Mouse (Mus musculus) ES-CJ7 (cell line): ENCODE measurements around the gene Cdkal1.
A peak's percentile ranks its signal among the peaks of the same experiment; 100 is the strongest.

Experiments used
- DNase-seq: peaks from one replicate; pipeline ENCODE4 v3.0.0; 2011; ENCODE audit warnings: low read depth, low spot score

The Cdkal1 gene

DNA sequence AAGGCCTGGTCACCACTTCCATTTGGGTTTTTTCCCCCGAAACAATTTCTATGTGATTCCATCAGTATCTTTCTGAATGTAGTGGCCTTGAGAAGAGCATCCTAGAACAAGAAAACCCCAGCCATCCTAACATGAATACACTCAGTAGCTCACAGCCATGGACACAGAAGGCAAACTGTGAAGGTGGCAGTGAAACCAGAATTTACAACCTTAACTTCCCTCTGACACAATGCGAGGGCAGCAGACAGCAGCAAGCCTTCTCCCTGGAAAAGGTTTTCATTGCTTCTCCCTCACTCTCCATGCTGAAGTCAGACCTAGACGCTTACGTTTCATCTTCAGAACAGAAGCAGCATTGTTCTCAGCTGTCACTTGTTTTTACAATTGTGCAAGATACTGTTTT lies 87.9 kb downstream of the Cdkal1 start:
- DNase-seq = no peak

- no peak for DNase-seq
Measured at GRCm38 (mm10) chr13:29766377-29766776, 89.1 kb downstream of the Cdkal1 start.

DNA sequence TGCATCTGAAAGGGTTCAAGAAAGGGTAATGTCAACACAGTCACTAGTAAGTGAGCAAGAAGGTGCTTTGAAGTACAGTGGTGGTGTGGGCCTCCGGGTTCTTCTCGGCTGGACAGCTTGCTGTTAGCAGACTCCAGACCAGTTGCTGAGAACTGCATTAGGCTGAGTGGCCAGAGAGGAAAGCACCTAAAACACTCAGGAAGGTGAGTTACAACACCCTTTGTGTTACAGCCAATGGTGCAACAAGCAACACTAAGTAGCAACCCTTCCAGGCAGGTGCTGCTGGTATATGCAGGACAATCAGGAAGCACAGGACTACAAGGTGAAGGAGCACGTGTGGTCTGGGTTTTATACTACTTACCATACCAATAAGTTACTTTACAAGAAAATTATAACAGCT lies 90.2 kb downstream of the Cdkal1 start:
- DNase-seq = no peak

GRCm38 (mm10) chr13:29759691-29760467 lies 95.6 kb downstream of the Cdkal1 start:
- DNase-seq = no peak

GRCm38 (mm10) chr13:29756052-29756451 lies 99.4 kb downstream of the Cdkal1 start:
- no peak for DNase-seq

DNA sequence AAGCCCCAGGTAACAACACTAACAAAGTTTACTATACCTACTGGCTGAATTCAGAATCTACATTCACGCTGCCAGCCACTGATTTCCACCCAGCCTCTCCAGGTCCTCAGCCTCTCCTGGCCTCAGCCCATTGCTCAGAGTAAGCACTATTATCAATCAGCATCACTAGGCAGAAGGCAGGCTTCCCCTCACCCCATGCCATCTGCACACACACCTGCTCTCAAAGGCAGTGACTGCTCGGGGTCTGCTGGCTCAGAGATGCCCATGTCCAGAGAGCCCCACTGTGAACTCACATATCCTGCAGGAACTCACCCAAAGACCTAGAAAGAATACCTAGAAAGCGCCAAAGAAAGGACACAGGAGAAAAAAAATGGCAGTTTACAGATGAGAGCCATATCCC lies 102.2 kb downstream of the Cdkal1 start:
- DNase-seq = no peak

DNA sequence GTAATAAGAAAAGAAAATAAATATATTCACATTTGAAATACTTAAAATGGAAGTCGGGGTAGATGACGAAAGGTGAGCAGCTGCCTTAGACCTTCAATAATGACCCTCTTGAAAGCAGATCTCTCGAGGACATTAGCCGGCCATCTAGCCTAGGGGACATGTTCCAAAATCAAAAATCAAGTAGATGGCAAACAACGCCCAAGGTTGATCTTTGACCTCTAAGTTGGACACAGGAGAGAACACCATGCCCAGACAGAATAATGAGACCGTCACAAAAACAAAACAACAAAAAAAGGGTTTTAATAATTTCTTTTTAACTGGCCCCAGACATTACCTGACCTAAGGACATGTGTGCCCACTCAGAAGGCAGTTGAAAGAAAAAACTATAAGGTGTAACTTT lies 103.4 kb downstream of the Cdkal1 start:
- DNase-seq = no peak

DNA sequence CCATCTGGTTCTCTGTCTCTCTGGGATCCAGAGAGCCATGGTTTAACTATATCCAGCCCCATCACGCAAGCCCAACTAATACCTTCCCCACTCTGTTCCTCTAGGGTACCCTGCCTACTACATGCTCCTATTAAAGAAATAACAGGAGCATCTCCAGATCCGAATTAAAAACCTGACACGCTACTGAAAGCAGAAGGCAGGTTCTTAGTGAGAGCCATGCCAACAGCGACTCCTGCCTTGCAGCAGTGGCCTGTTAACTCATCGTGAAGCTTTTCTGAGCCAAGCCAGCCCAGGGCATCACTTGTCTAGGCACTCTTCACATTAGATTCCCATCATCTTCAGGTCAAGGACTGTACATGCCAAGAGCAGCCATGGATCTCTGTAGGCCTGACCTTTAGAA lies 104.3 kb downstream of the Cdkal1 start:
- DNase-seq = no peak

GRCm38 (mm10) chr13:29747347-29747647 lies 108.2 kb downstream of the Cdkal1 start:
- DNase-seq = no peak

DNA sequence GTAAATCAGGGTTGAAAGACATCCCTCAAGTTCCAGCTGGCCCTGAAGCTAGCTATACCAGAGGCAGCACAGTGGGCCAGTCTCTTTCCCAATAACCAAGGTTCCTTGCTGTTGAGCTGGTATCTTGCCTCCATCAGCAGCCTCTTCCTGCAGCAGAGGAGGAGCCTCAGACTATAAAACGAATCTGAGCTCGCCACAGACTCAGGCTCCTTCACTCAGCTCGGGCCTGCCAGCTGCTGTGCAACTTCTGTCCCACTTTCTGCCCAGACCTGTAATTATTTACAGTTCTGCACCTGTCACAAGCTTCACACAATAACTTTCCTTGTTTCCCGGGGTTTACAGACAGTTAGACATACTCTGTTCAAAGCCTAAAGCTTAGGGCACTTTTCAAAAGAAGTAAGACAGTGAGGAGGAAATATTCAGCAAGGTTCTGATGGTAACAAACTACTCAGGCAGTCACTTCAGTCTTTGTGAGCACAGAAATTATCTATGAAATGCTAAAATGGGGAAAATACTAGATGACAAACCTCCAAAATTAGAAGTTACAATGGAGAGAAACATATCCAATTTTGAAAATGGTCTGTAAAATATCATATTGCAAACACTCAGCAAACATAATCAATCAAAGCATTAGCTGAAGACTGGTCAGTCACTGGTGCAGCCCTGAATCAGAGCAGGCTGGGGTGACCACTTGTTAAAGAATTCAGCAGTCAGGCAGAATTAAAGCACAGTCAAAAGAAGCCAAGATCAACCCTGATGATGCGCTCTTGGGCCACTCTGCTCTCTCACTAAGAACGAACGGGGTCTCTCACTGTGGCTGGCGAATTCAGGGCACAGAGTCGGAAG lies 108.8 kb downstream of the Cdkal1 start:
- DNase-seq = no peak

DNA sequence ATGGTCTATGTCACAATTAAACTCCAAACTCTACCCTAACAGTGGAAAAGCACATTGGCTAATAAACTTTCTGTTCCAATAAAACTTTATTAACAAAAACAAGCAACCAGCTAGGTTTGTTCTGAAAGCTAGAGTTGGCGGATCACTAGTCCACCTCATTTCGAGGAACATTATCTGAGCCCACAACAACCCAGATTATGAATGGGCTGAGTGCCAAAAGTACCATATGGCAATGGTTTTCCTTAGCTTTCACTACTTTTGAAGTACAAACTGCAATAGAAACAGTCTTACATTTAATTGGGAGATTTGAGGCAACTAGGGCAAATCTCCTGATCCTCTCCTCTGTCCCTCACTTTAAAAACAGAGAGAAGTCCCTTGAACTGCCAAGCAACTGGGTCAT lies 110.4 kb downstream of the Cdkal1 start:
- no peak for DNase-seq

DNA sequence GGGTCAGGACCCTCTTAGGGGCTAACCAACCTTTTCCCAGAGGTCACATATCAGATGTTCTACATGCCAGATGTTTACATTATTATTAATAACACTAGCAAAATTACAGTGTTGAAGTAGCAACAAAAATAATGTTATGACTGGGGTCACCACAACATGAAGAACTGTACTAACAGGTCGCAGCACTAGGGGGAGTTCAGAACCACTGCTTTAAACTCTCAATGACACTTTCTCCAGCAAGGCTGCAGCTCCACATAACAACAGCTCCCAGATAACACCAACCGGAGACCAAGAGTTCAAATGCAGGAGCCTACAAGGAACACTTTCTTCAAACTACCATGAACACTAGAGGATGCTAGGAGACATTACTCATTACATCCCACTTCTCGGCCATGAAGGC lies 111.3 kb downstream of the Cdkal1 start:
- DNase-seq = peak; percentile 34

GRCm38 (mm10) chr13:29743761-29744160 lies 111.7 kb downstream of the Cdkal1 start:
- DNase-seq = no peak

- peak; percentile 5 for DNase-seq
Measured at GRCm38 (mm10) chr13:29737675-29738461, 117.6 kb downstream of the Cdkal1 start.

GRCm38 (mm10) chr13:29734496-29734895 lies 121.0 kb downstream of the Cdkal1 start:
- DNase-seq = no peak

DNA sequence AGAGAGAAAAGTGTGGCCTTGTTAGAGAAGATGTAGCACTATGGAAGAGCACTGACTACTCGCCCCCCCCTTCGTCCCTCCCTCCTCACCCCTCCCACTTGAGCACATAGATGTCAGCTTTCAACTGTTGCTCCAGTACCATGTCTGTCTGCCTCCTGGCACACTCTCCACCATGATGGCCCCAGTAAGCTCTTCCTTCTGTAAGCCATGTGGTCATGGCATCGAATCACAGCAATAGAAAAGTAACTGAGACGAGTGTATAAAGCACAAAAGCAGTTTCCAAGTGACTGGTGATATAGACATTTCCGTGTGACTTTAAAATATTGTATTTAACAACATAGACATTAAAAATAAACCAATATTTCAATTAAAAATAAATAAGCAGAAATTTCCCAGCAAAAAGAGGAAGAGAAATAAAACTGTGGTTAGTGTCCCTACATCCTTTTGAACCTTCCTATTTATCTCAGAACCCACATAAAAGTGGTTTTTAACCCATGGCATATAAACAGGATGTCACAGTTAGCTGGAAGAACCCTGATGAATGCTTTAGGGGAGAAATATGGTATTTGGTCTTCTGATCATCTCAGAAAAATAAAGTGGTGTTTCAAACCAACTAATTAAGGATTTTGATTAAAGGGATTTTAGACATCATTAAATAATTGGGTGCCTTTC lies 129.2 kb downstream of the Cdkal1 start:
- no peak for DNase-seq

DNA sequence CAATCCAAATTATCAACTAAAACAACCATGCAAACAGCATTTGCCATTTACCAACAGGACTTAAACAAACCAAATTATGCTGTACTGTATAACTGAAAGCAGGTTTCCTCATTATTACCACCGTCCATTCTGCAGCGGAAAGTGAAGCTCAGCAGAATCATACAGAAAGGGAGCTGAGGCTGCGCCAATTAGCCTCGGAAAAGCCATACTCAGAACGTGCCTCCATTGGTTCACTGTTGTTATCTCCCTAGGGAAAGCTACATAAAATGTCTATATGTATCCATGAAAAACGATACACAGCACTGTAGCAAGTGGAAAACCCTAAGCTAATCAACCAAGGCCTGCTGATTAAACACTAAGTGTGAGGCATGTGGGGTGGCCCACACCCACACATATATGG lies 130.6 kb downstream of the Cdkal1 start:
- no peak for DNase-seq

GRCm38 (mm10) chr13:29723150-29723549 lies 132.3 kb downstream of the Cdkal1 start:
- DNase-seq = no peak

GRCm38 (mm10) chr13:29721206-29721605 lies 134.3 kb downstream of the Cdkal1 start:
- no peak for DNase-seq

DNA sequence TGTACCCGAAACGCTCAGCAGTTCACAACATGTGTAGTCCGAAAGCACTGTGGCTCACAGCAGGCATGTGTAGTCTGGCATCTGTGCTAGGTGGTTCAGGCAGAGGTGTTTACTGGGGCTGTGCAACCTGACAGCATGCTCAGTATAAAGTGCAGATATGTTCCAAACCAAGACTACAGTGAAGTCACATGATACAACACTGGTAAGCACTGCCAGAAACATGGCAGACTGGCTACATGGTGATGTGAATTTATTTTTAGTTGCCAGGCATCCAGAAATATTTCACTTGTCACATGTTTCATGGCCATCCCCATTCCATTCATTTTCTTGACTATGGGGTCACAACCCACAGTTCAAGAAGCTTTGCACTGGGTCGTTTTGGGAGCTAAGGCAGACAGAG lies 138.9 kb downstream of the Cdkal1 start:
- DNase-seq = no peak

DNA sequence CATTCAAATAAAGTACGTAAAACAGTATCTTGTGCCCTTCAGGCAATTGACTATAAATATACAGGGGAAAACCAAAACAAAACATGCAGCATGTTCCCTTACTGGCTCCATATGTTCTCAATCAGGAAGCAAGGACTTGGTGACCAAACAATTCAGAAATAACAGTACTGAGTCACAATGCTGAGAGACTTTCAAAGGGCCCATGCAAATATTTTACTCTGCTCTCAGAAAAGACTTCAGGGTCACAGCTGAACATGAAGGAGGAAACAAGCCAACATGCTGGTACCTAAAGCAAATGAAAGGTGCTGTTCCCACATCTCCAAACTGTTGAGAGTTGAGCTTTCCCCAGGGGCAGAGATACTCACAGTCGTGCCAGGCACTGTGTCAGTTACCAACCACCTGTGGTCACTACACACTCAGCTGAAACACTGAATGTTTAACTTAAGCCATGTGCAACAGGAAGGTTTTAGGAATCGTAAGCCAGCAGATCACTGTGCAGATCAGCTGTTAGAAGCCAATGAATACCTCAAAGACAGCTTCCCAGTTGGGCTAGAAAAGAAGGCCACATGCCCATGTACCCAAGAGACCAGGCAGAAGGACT lies 140.1 kb downstream of the Cdkal1 start:
- no peak for DNase-seq
